Mouse (Mus musculus) erythroid progenitor cell, adult 5-6 weeks (primary cell): Measurements from ENCODE around the gene Mmp25. TPM values are rescaled to one million over a fixed set of nuclear protein-coding genes. Genes with fewer than 3 reads are reported as not detected.
"Not testable (repeated sequence)": the region's sequence is repeated elsewhere in the genome, so short reads cannot be mapped to it uniquely, and the experiment has no call there.

Experiments used
- ATAC-seq: replicated peaks from 2 replicates; pipeline ENCODE4 v1.8.0; 2016; ENCODE audit warnings: moderate number of reproducible peaks, mild to moderate bottlenecking, moderate TSS enrichment, inconsistent platforms; ENCODE audit not compliant: poor library complexity, low FRiP score, severe bottlenecking
- total RNA-seq, 2 experiments: library from RNA; stranded (forward) in 1 of 2; stranded (reverse) in 1 of 2; fragments of 150-400 nt in 1 of 2; fragments of 186-747, 209-891 nt in 1 of 2; gene quantifications; 2 replicates each; pipeline versions ENCODE4 v1.2.3 to v1.2.4; 2015 to 2017; ENCODE audit warnings: low replicate concordance in 2 of 2

The Mmp25 gene
- total RNA-seq, 2 experiments from 2014 or later, result 1.3 to 4.6 TPM

- ATAC-seq, result no peak
Observed at GRCm38 (mm10) chr17:23603542-23603941, 41.5 kb downstream of the Mmp25 start.

GRCm38 (mm10) chr17:23603077-23603476 is 42.0 kb downstream of the Mmp25 start:
- no peak for ATAC-seq

GRCm38 (mm10) chr17:23601836-23602585 is 43.1 kb downstream of the Mmp25 start:
- ATAC-seq, result no peak

DNA sequence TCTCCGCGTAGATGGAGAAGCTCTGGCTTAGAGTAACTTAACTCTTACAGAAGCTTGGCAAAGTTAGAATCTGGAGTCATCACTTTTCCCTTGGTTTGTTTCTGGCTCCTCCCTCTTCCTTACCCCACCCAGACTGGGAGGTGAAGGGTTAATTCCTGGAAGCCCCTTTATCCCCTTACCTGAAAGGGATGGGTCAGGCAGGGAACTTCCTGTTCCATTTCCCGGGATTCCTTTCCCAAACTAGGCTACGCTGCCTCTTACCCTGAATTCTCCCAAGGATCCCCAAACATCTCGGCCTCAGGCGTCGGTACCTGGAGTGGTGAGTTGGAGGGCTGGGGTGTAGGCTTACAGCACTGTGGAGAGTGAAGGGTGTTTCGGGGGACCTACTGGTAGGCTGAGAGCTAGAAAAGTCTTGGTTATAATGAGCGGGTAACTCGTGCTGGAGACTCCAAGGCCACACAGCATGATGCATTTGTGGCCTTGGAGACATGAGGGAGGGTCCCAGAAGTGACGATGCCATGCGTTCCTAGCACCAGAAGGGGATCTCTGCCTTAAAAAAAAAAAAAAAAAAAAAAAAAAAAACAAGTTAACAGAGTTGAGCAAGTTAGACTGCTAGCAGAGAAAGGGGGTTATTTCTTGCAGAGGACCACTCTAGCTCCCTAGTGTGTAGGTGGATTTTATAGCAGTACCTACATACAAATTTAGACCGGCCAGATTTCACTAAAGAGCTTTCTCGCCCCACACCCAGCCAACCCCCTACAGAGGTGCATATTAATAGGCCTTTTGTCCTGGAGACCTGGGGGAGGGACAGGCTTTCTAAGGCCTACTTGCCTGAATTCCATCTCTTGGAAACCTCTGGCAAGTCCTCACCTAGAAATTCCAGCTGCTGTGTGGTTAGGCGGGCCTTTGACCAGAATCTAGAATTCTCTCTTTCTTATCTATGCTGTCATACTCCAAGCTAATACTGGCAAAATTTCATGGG is 44.1 kb downstream of the Mmp25 start, which contains the start of gene Zscan10:
Zscan10 (plus strand) TSS at position 216 of the 982 bp plus-strand sequence.
- ATAC-seq, result no peak

DNA sequence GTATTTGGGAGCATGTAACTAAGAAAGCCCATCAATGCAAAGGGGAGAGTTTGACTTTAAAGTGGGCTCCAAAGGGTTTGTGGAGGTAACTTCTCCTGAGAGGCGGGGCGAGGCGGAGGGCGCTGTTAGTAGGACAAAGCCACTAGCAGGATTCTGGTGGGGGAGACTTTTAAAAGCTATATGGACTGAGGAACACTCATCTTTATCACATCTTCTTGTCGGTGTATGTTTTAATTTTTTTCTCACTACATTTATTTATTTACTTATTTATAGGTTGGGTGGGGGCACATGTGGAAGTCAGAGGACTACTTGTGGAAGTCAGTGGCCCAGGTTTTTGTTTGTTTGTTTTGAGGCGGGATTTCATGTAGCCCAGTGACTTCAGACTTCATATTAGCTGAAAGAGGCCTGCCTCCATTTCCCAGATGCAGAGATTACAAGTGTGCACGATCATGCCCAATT is 45.4 kb downstream of the Mmp25 start:
- no peak for ATAC-seq

GRCm38 (mm10) chr17:23598582-23599552 is 46.2 kb downstream of the Mmp25 start, which contains the start of gene Zfp13:
Gene Zfp13 (minus strand): TSS chr17:23599487.
- peak; percentile 59; the same call in 1 of the 2 replicates for ATAC-seq

- not testable (repeated sequence) for ATAC-seq
Observed at GRCm38 (mm10) chr17:23595139-23595538, 49.9 kb downstream of the Mmp25 start.

- peak; percentile 65 for ATAC-seq
Observed at GRCm38 (mm10) chr17:23592926-23593300, 52.2 kb downstream of the Mmp25 start.

DNA sequence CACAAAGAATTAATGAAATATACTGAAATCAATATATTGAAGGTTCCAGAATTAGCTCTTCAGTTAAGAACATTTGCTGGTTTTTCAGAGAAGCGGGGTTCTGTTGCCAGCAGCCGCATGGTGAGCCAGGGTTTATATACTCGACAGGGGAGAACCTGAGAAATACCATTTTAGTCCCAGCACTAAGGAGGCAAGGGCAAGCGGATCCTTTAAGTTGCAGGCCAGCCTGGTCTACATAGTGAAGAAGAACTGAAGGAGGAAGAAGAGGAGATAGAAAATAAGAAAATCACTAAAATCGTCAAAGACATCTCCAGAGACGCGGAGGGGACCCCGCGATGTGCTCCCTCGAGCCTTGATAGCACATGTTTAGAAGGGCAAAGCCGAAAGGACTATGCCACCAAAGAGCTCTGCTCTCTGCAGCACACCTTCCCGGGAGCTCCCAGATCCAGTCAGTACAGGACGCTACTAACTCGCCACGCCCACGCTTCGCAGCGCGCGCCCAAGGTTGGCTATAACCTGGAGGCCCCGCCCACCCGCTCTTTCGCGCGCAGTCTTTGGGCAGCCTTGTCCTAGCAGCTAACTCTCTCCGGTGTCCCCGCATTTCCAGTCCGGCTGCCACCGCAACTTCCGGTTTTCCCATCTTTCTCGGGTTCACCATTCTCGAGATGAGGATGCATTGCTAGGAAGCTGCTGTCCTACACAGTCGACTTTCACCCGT is 52.7 kb downstream of the Mmp25 start:
- peak; percentile 100 for ATAC-seq

- no peak for ATAC-seq
Observed at GRCm38 (mm10) chr17:23587253-23587652, 57.8 kb downstream of the Mmp25 start.

- ATAC-seq, result no peak
Observed at GRCm38 (mm10) chr17:23585721-23586491, 59.2 kb downstream of the Mmp25 start.

GRCm38 (mm10) chr17:23584786-23585185 is 60.3 kb downstream of the Mmp25 start:
- no peak for ATAC-seq

Other genes with a start within 250 kb of the Mmp25 start
- not detected in 2 replicates for gene Vmn2r117, start 165.6 kb downstream of the Mmp25 start, total RNA-seq (2015; ENCODE audit: low replicate concordance)
- not detected in 2 replicates for gene Vmn2r117, start 165.6 kb downstream of the Mmp25 start, total RNA-seq (2017; ENCODE audit: low replicate concordance)
- 2.2 and 3.4 TPM in 2 replicates for gene Zfp213, start 81.0 kb downstream of the Mmp25 start, total RNA-seq (2015; ENCODE audit: low replicate concordance)
- gene Zfp213, start 81.0 kb downstream of the Mmp25 start, total RNA-seq (2017; ENCODE audit: low replicate concordance), result 0.90 and 1.4 TPM in 2 replicates
- gene Zfp13, start 45.8 kb downstream of the Mmp25 start, total RNA-seq (2015; ENCODE audit: low replicate concordance), result not detected in 2 replicates
- gene Zfp13, start 45.8 kb downstream of the Mmp25 start, total RNA-seq (2017; ENCODE audit: low replicate concordance), result not detected in 2 replicates
- gene Zscan10, start 44.4 kb downstream of the Mmp25 start, total RNA-seq (2015; ENCODE audit: low replicate concordance), result not detected in 2 replicates
- not detected in 2 replicates for gene Zscan10, start 44.4 kb downstream of the Mmp25 start, total RNA-seq (2017; ENCODE audit: low replicate concordance)
- not detected in 2 replicates for gene Bicdl2, start 15.2 kb upstream of the Mmp25 start, total RNA-seq (2015; ENCODE audit: low replicate concordance)
- gene Bicdl2, start 15.2 kb upstream of the Mmp25 start, total RNA-seq (2017; ENCODE audit: low replicate concordance), result not detected in 2 replicates
- 6.3 and 15.9 TPM in 2 replicates for gene Hcfc1r1, start 28.3 kb upstream of the Mmp25 start, total RNA-seq (2015; ENCODE audit: low replicate concordance)
- 8.6 and 11.0 TPM in 2 replicates for gene Hcfc1r1, start 28.3 kb upstream of the Mmp25 start, total RNA-seq (2017; ENCODE audit: low replicate concordance)
- 11.3 and 11.9 TPM in 2 replicates for gene Thoc6, start 28.6 kb upstream of the Mmp25 start, total RNA-seq (2015; ENCODE audit: low replicate concordance)
- gene Thoc6, start 28.6 kb upstream of the Mmp25 start, total RNA-seq (2017; ENCODE audit: low replicate concordance), result 3.5 and 4.0 TPM in 2 replicates
- 5.0 TPM in 1 of 2 replicates, not detected in the other for gene Tnfrsf12a, start 32.2 kb upstream of the Mmp25 start, total RNA-seq (2015; ENCODE audit: low replicate concordance)
- 6.1 TPM in 1 of 2 replicates, not detected in the other for gene Tnfrsf12a, start 32.2 kb upstream of the Mmp25 start, total RNA-seq (2017; ENCODE audit: low replicate concordance)
- gene Cldn6, start 34.0 kb upstream of the Mmp25 start, total RNA-seq (2015; ENCODE audit: low replicate concordance), result not detected in 2 replicates
- not detected in 2 replicates for gene Cldn6, start 34.0 kb upstream of the Mmp25 start, total RNA-seq (2017; ENCODE audit: low replicate concordance)
- gene Cldn9, start 38.7 kb upstream of the Mmp25 start, total RNA-seq (2015; ENCODE audit: low replicate concordance), result not detected in 2 replicates
- not detected in 2 replicates for gene Cldn9, start 38.7 kb upstream of the Mmp25 start, total RNA-seq (2017; ENCODE audit: low replicate concordance)
- gene 1520401A03Rik, start 77.5 kb upstream of the Mmp25 start, total RNA-seq (2015; ENCODE audit: low replicate concordance), result not detected in 2 replicates
- gene 1520401A03Rik, start 77.5 kb upstream of the Mmp25 start, total RNA-seq (2017; ENCODE audit: low replicate concordance), result not detected in 2 replicates
- 50.3 and 81.4 TPM in 2 replicates for gene Pkmyt1, start 81.1 kb upstream of the Mmp25 start, total RNA-seq (2015; ENCODE audit: low replicate concordance)
- 30.7 and 39.9 TPM in 2 replicates for gene Pkmyt1, start 81.1 kb upstream of the Mmp25 start, total RNA-seq (2017; ENCODE audit: low replicate concordance)
- 1.4 and 10.1 TPM in 2 replicates for gene Paqr4, start 95.6 kb upstream of the Mmp25 start, total RNA-seq (2015; ENCODE audit: low replicate concordance)
- gene Paqr4, start 95.6 kb upstream of the Mmp25 start, total RNA-seq (2017; ENCODE audit: low replicate concordance), result 7.5 and 11.2 TPM in 2 replicates
- not detected in 2 replicates for gene Kremen2, start 100.6 kb upstream of the Mmp25 start, total RNA-seq (2015; ENCODE audit: low replicate concordance)
- gene Kremen2, start 100.6 kb upstream of the Mmp25 start, total RNA-seq (2017; ENCODE audit: low replicate concordance), result not detected in 2 replicates
- 2.1 and 2.9 TPM in 2 replicates for gene Flywch1, start 126.3 kb upstream of the Mmp25 start, total RNA-seq (2015; ENCODE audit: low replicate concordance)
- 3.4 and 14.2 TPM in 2 replicates for gene Flywch1, start 126.3 kb upstream of the Mmp25 start, total RNA-seq (2017; ENCODE audit: low replicate concordance)
- not detected in 2 replicates for gene Flywch2, start 140.8 kb upstream of the Mmp25 start, total RNA-seq (2015; ENCODE audit: low replicate concordance)
- gene Flywch2, start 140.8 kb upstream of the Mmp25 start, total RNA-seq (2017; ENCODE audit: low replicate concordance), result not detected in 2 replicates
- gene Srrm2, start 145.3 kb upstream of the Mmp25 start, total RNA-seq (2015; ENCODE audit: low replicate concordance), result 468 and 572 TPM in 2 replicates
- 294 and 325 TPM in 2 replicates for gene Srrm2, start 145.3 kb upstream of the Mmp25 start, total RNA-seq (2017; ENCODE audit: low replicate concordance)
- gene Elob, start 183.9 kb upstream of the Mmp25 start, total RNA-seq (2015; ENCODE audit: low replicate concordance), result 137 and 167 TPM in 2 replicates
- gene Elob, start 183.9 kb upstream of the Mmp25 start, total RNA-seq (2017; ENCODE audit: low replicate concordance), result 51.7 and 117 TPM in 2 replicates
- not detected in 2 replicates for gene Prss33, start 190.8 kb upstream of the Mmp25 start, total RNA-seq (2015; ENCODE audit: low replicate concordance)
- not detected in 2 replicates for gene Prss33, start 190.8 kb upstream of the Mmp25 start, total RNA-seq (2017; ENCODE audit: low replicate concordance)
- not detected in 2 replicates for gene Prss32, start 198.6 kb upstream of the Mmp25 start, total RNA-seq (2015; ENCODE audit: low replicate concordance)
- not detected in 2 replicates for gene Prss32, start 198.6 kb upstream of the Mmp25 start, total RNA-seq (2017; ENCODE audit: low replicate concordance)
- gene Prss41, start 198.9 kb upstream of the Mmp25 start, total RNA-seq (2015; ENCODE audit: low replicate concordance), result not detected in 2 replicates
- gene Prss41, start 198.9 kb upstream of the Mmp25 start, total RNA-seq (2017; ENCODE audit: low replicate concordance), result not detected in 2 replicates
- gene Prss21, start 222.8 kb upstream of the Mmp25 start, total RNA-seq (2015; ENCODE audit: low replicate concordance), result not detected in 2 replicates
- not detected in 2 replicates for gene Prss21, start 222.8 kb upstream of the Mmp25 start, total RNA-seq (2017; ENCODE audit: low replicate concordance)
- not detected in 2 replicates for gene Dcpp1, start 235.6 kb upstream of the Mmp25 start, total RNA-seq (2015; ENCODE audit: low replicate concordance)
- gene Dcpp1, start 235.6 kb upstream of the Mmp25 start, total RNA-seq (2017; ENCODE audit: low replicate concordance), result not detected in 2 replicates
- gene Dcpp2, start 235.6 kb upstream of the Mmp25 start, total RNA-seq (2015; ENCODE audit: low replicate concordance), result not detected in 2 replicates
- not detected in 2 replicates for gene Dcpp2, start 235.6 kb upstream of the Mmp25 start, total RNA-seq (2017; ENCODE audit: low replicate concordance)